Mouse (Mus musculus) CH12.LX (cell line): ENCODE measurements around the gene Tpx2. TPM values are rescaled to one million over a fixed set of nuclear protein-coding genes. Genes with fewer than 3 reads are reported as not detected.

Experiments used
- DNase-seq: peaks from one replicate; pipeline ENCODE4 v3.0.0-alpha.2; 2013; ENCODE audit errors: extremely low read depth
- H3K27ac ChIP-seq: 2 replicates; pipeline ENCODE4 v1.5.1; 2012; ENCODE audit warnings: low read depth, mild to moderate bottlenecking, control low read depth, moderate library complexity; ENCODE audit not compliant: insufficient read depth
- H3K27me3 ChIP-seq: replicated peaks from 2 replicates; pipeline ENCODE3; 2012; ENCODE audit warnings: inconsistent platforms
- H3K36me3 ChIP-seq, 2 experiments: replicated peaks in 1 of 2; 2 replicates each; pipeline versions ENCODE3 to v1.6.1; 2012; ENCODE audit warnings: inconsistent platforms in 1 of 2, low read length in 1 of 2, mild to moderate bottlenecking in 1 of 2, mixed read lengths in 1 of 2, moderate library complexity in 1 of 2; ENCODE audit not compliant: control insufficient read depth in 1 of 2, insufficient read depth in 1 of 2
- H3K4me1 ChIP-seq, 2 experiments: 2 replicates each; pipeline ENCODE4 v1.6.1; 2012; ENCODE audit warnings: inconsistent platforms in 1 of 2, moderate library complexity in 1 of 2; ENCODE audit not compliant: insufficient read depth in 2 of 2, control insufficient read depth in 1 of 2
- H3K4me2 ChIP-seq: 2 replicates; pipeline ENCODE4 v1.6.1; 2012; ENCODE audit warnings: low read depth, mild to moderate bottlenecking, control low read depth; ENCODE audit not compliant: poor library complexity, insufficient read depth, severe bottlenecking
- H3K4me3 ChIP-seq, 3 experiments: fragments of 150-350 bp in 1 of 3; sonication (generic) in 1 of 3; replicated peaks in 1 of 3; 2 replicates each; pipeline versions ENCODE3 to v1.5.1; 2011 to 2012; ENCODE audit warnings: low read depth in 2 of 3, low read length in 2 of 3, mild to moderate bottlenecking in 2 of 3, moderate library complexity in 2 of 3, control low read depth in 1 of 3, improper control_type of control experiment in 1 of 3, inconsistent platforms in 1 of 3, mixed read lengths in 1 of 3; ENCODE audit not compliant: poor library complexity in 1 of 3
- H3K79me2 ChIP-seq: replicated peaks from 2 replicates; pipeline ENCODE4 v1.6.1; 2012; ENCODE audit warnings: mild to moderate bottlenecking, moderate library complexity; ENCODE audit not compliant: control insufficient read depth, poor library complexity, insufficient read depth, severe bottlenecking; ENCODE audit errors: extremely low read depth
- H3K9ac ChIP-seq: 2 replicates; pipeline ENCODE4 v1.6.1; 2012; ENCODE audit warnings: low read depth, mild to moderate bottlenecking, control low read depth, moderate library complexity; ENCODE audit not compliant: insufficient read depth
- H3K9me3 ChIP-seq: replicated peaks from 2 replicates; pipeline ENCODE3; 2012; ENCODE audit warnings: low read length, inconsistent platforms, mixed read lengths
- BHLHE40 ChIP-seq: IDR thresholded peaks from 2 replicates; pipeline ENCODE4 v1.6.1; 2011; ENCODE audit warnings: mild to moderate bottlenecking, low read depth, low read length, improper control_type of control experiment
- CHD1 ChIP-seq: IDR thresholded peaks from 2 replicates; pipeline ENCODE4 v1.6.1; 2012; ENCODE audit warnings: low read depth, low read length, improper control_type of control experiment, inconsistent platforms
- CHD2 ChIP-seq: IDR thresholded peaks from 2 replicates; pipeline ENCODE4 v1.6.1; 2011; ENCODE audit warnings: low read length, improper control_type of control experiment
- CTCF ChIP-seq, 2 experiments: IDR thresholded peaks in 1 of 2; conservative IDR thresholded peaks in 1 of 2; 2 replicates each; pipeline ENCODE4 v1.5.1; 2011 to 2012; ENCODE audit warnings: low read depth in 2 of 2, low read length in 2 of 2, improper control_type of control experiment in 1 of 2, inconsistent platforms in 1 of 2, mild to moderate bottlenecking in 1 of 2, moderate library complexity in 1 of 2
- E2F4 ChIP-seq: IDR thresholded peaks from 2 replicates; pipeline ENCODE4 v1.6.1; 2011; ENCODE audit warnings: low read depth, low read length, improper control_type of control experiment; ENCODE audit not compliant: insufficient replicate concordance
- EP300 ChIP-seq: IDR thresholded peaks from 2 replicates; pipeline ENCODE4 v1.6.1; 2011; ENCODE audit warnings: low read length, improper control_type of control experiment
- HCFC1 ChIP-seq: IDR thresholded peaks from 2 replicates; pipeline ENCODE4 v1.6.1; 2012; ENCODE audit warnings: low read depth, mild to moderate bottlenecking, inconsistent platforms, low read length, improper control_type of control experiment
- IRF4 ChIP-seq: IDR thresholded peaks from 2 replicates; pipeline ENCODE4 v1.6.1; 2014; ENCODE audit warnings: low read depth, mild to moderate bottlenecking, inconsistent platforms, low read length, improper control_type of control experiment
- JUN ChIP-seq: IDR thresholded peaks from 2 replicates; pipeline ENCODE4 v1.6.1; 2011; ENCODE audit warnings: low read depth, mild to moderate bottlenecking, low read length, improper control_type of control experiment, moderate library complexity; ENCODE audit not compliant: insufficient read depth
- JUND ChIP-seq: conservative IDR thresholded peaks from 2 replicates; pipeline ENCODE4 v1.6.1; 2011; ENCODE audit warnings: low read depth, low read length, improper control_type of control experiment
- KAT2A ChIP-seq: IDR thresholded peaks from 2 replicates; pipeline ENCODE4 v1.6.1; 2012; ENCODE audit warnings: low read length, improper control_type of control experiment, inconsistent platforms; ENCODE audit not compliant: insufficient replicate concordance
- MAFK ChIP-seq: IDR thresholded peaks from 2 replicates; pipeline ENCODE4 v1.6.1; 2011; ENCODE audit warnings: low read length, improper control_type of control experiment; ENCODE audit not compliant: insufficient replicate concordance
- MAZ ChIP-seq: IDR thresholded peaks from 2 replicates; pipeline ENCODE4 v1.6.1; 2012; ENCODE audit warnings: low read depth, mild to moderate bottlenecking, inconsistent platforms, low read length, improper control_type of control experiment, moderate library complexity
- MEF2A ChIP-seq: IDR thresholded peaks from 2 replicates; pipeline ENCODE4 v1.6.1; 2014; ENCODE audit warnings: low read depth, mild to moderate bottlenecking, inconsistent platforms, low read length, improper control_type of control experiment, borderline replicate concordance
- MXI1 ChIP-seq: IDR thresholded peaks from 2 replicates; pipeline ENCODE4 v1.6.1; 2011; ENCODE audit warnings: mild to moderate bottlenecking, low read depth, low read length, improper control_type of control experiment
- MYC ChIP-seq: IDR thresholded peaks from 2 replicates; pipeline ENCODE4 v1.6.1; 2011; ENCODE audit warnings: low read depth, mild to moderate bottlenecking, improper control_type of control experiment, low read length
- NRF1 ChIP-seq: IDR thresholded peaks from 2 replicates; pipeline ENCODE4 v1.6.1; 2014; ENCODE audit warnings: low read depth, mild to moderate bottlenecking, inconsistent platforms, low read length, improper control_type of control experiment, moderate library complexity
- POLR2A ChIP-seq: IDR thresholded peaks from 2 replicates; pipeline ENCODE4 v1.6.1; 2011; ENCODE audit warnings: low read depth, mild to moderate bottlenecking, improper control_type of control experiment, low read length
- POLR2AphosphoS2 ChIP-seq: IDR thresholded peaks from 2 replicates; pipeline ENCODE4 v1.6.1; 2011; ENCODE audit warnings: low read depth, low read length, improper control_type of control experiment
- RAD21 ChIP-seq: IDR thresholded peaks from 2 replicates; pipeline ENCODE4 v1.6.1; 2011; ENCODE audit warnings: low read depth, mild to moderate bottlenecking, low read length, improper control_type of control experiment, moderate library complexity
- RCOR1 ChIP-seq: conservative IDR thresholded peaks from 2 replicates; pipeline ENCODE4 v1.6.1; 2012; ENCODE audit warnings: low read depth, mild to moderate bottlenecking, inconsistent platforms, low read length, improper control_type of control experiment
- SIN3A ChIP-seq: IDR thresholded peaks from 2 replicates; pipeline ENCODE4 v1.6.1; 2012; ENCODE audit warnings: low read length, improper control_type of control experiment, inconsistent platforms
- TBP ChIP-seq: conservative IDR thresholded peaks from 2 replicates; pipeline ENCODE4 v1.6.1; 2011; ENCODE audit warnings: low read depth, low read length, improper control_type of control experiment
- UBTF ChIP-seq: IDR thresholded peaks from 2 replicates; pipeline ENCODE4 v1.6.1; 2012; ENCODE audit warnings: low read depth, mild to moderate bottlenecking, inconsistent platforms, low read length, improper control_type of control experiment, moderate library complexity
- USF1 ChIP-seq: IDR thresholded peaks from 2 replicates; pipeline ENCODE4 v1.6.1; 2014; ENCODE audit warnings: low read depth, mild to moderate bottlenecking, inconsistent platforms, low read length, improper control_type of control experiment
- USF2 ChIP-seq: conservative IDR thresholded peaks from 2 replicates; pipeline ENCODE4 v1.6.1; 2011; ENCODE audit warnings: low read depth, low read length, improper control_type of control experiment
- ZC3H11A ChIP-seq: IDR thresholded peaks from 2 replicates; pipeline ENCODE4 v1.6.1; 2012; ENCODE audit warnings: low read depth, mild to moderate bottlenecking, inconsistent platforms, low read length, improper control_type of control experiment
- ZMIZ1 ChIP-seq: IDR thresholded peaks from 2 replicates; pipeline ENCODE4 v1.6.1; 2012; ENCODE audit warnings: low read depth, mild to moderate bottlenecking, inconsistent platforms, low read length, improper control_type of control experiment
- ZNF384 ChIP-seq: IDR thresholded peaks from 2 replicates; pipeline ENCODE4 v1.6.1; 2012; ENCODE audit warnings: low read depth, low read length, improper control_type of control experiment, inconsistent platforms
- dilution Hi-C: fragments of 300-500 bp; cut with MboI; formaldehyde crosslinking; loops from 2 replicates; pipeline ENCODE4 v1.14.3; 2020; ENCODE audit warnings: low sequenced_read_pairs; ENCODE audit not compliant: extremely low pct_unique_long_range_greater_than_20kb, extremely low pct_ligation_motif_present
- in situ Hi-C: fragments of 300-500 bp; cut with MboI; formaldehyde crosslinking; loops from 3 replicates; pipeline ENCODE4 v1.14.3; 2019; ENCODE audit warnings: low sequenced_read_pairs, low pct_ligation_motif_present, low pct_unique_long_range_greater_than_20kb, mixed read lengths
- polyA plus RNA-seq: library from polyadenylated mRNA; unstranded; fragments of >175 nt; gene quantifications from 2 replicates; pipeline ENCODE4 v1.2.1, GENCODE M21; 2012; ENCODE audit warnings: low read depth; ENCODE audit not compliant: insufficient read length
- total RNA-seq, 2 experiments: library from RNA; depleted of rRNA; stranded (reverse); fragments of 300-350 nt in 1 of 2; fragments of >200 nt in 1 of 2; gene quantifications; 2 replicates each; pipeline ENCODE4 v1.2.3; 2012 to 2014

Tpx2 gene
- total and polyA plus RNA-seq, 3 experiments: 66.1 to 127 (median 98.0) TPM

DNA sequence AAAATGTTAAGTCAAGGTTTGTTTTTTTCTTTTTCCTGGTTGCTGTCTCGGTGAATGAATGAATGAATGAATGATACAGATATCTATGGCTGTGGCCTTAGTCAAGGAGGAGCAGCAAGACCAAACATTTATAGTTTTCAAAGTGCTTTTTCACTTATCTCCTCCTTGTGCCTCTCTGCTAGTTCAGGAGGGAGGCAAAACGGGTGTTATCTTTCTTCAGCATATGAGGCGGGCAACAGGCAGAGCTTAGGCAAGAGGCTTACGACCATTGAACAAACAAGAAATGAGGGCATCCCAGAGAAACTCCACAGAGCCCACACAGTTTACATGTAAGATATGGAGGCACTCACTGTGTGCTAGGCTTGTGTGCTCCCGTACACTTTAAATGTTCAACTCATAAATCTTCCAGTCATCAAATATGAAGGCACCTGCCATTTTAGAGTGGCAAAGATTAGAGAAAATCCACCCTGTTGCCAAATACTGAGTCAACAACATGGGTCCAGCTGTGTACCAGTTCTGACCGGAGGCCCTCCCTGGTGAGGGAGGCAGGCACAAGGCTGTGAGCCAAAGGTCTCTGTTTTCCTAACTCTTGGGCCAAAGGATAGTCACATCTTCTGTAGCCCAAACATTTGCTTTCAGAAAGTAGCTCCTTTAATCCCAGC, 33.4 kb upstream of the Tpx2 start:
- H3K9me3 ChIP-seq: peaks cover 5% of the 10 kb centered on the region
- no peak for TF ChIP-seq RAD21
- TF ChIP-seq ZNF384: 0 out of 2 replicates have a peak, but pooled peaks have one; percentile 4
- H3K4me1 ChIP-seq: peaks cover 50 to 94% of the 10 kb centered on the region in 2 experiments
- in situ Hi-C loops (no loop called here), dilution Hi-C loops (no loop called here)
- H3K4me2 ChIP-seq: no peak overlapping the region; the same call in 1 of the 2 replicates
- H3K9ac ChIP-seq: no peak overlapping the region
- H3K36me3 ChIP-seq: peaks cover 24 to 54% of the 10 kb centered on the region in 2 experiments
- peak overlapping the region; percentile 18; the same call in 1 of the 2 replicates for H3K27ac ChIP-seq
- no peak for DNase-seq
- no peaks in the 10 kb centered on the region for H3K27me3 ChIP-seq
- peaks cover 97% of the 10 kb centered on the region for H3K79me2 ChIP-seq
- H3K4me3 ChIP-seq: no peak overlapping the region

DNA sequence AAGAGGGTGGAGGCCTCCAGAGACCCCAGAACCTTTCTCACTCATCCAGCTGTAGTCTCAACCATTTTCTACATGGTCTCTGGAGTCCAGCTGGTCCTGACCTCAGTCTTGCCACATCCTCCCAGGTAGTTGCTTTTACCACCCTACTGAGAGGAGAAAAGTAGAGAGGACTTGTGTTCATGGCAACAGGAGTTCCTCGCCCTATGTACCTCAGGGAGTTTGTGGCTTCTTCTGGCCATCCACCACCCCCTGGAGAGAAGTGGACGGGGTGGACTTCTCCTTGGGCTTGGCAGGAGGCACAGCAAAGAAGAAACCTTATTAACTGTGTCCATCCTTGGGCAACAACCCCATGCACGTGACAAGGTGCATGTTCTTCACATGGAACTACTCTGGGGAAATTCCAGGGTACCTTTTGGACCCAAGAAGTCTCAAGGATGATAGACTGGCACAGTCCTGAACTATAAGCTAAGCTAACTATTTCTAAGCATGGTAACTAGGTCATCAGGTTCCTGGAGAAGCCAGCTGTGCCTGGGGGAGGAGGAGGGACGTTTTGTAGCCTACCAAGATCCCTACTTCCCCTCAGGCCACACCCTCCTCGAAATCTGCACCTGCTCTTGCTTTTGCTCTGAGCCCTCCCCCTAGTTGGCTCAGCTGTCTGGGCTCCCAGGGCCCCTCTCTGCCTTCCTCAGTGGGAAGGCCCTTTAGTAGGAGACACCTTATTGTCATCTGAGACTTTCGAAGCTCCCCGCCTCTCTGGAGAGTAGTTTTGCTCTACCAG, 31.7 kb upstream of the Tpx2 start:
- Histone ChIP-seq H3K4me3 (peak overlapping the region in 1 of 3 experiments; percentile 1), H3K9me3 (peaks cover 11% of the 10 kb centered on the region), H3K4me2 (peak overlapping the region; percentile 62), H3K79me2 (peaks cover 99% of the 10 kb centered on the region), H3K27ac (peak overlapping the region; percentile 85), H3K36me3 (peaks cover 41 to 67% of the 10 kb centered on the region in 2 experiments), H3K9ac (peak overlapping the region; percentile 10; the same call in 1 of the 2 replicates), H3K27me3 (no peaks in the 10 kb centered on the region), H3K4me1 (peaks cover 59 to 87% of the 10 kb centered on the region in 2 experiments)
- in situ Hi-C loops: loop anchor here (5.0 kb wide), 1 partner anchor 34 kb away; no protein-coding TSS in a partner anchor
- dilution Hi-C loops: no loop called here
- peak; percentile 75 for DNase-seq
- TF ChIP-seq KAT2A: no peak
- TF ChIP-seq ZNF384: no peak; the same call in 1 of the 2 replicates
- TF ChIP-seq UBTF: no peak
- TF ChIP-seq MAZ: peak; percentile 80; the same call in 1 of the 2 replicates
- no peak; the same call in 1 of the 2 replicates for TF ChIP-seq POLR2A
- 0 out of 2 replicates have a peak, but pooled peaks have one; percentile 37 for TF ChIP-seq NRF1
- no peak; the same call in 1 of the 2 replicates for TF ChIP-seq RCOR1
- TF ChIP-seq MAFK: no peak
- TF ChIP-seq SIN3A: peak; percentile 82
- no peak for TF ChIP-seq CTCF (conservative IDR thresholded peaks at IDR 0.05 in 1 of 2, IDR thresholded peaks at IDR 0.05 in 1 of 2; ENCODE audit: low read depth in 2 of 2, low read length in 2 of 2)
- peak; percentile 79 for TF ChIP-seq IRF4
- TF ChIP-seq EP300: peak; percentile 76
- TF ChIP-seq ZC3H11A: no peak
- peak; percentile 81 for TF ChIP-seq CHD2
- no peak; the same call in 1 of the 2 replicates for TF ChIP-seq CHD1
- peak; percentile 50; the same call in 1 of the 2 replicates for TF ChIP-seq MXI1
- no peak for TF ChIP-seq E2F4
- no peak for TF ChIP-seq USF2
- no peak for TF ChIP-seq ZMIZ1
- no peak for TF ChIP-seq JUN
- no peak; the same call in 1 of the 2 replicates for TF ChIP-seq HCFC1
- no peak for TF ChIP-seq USF1
- peak; percentile 82 for TF ChIP-seq BHLHE40
- TF ChIP-seq POLR2AphosphoS2: 0 out of 2 replicates have a peak, but pooled peaks have one; percentile 16
- no peak for TF ChIP-seq MYC
- TF ChIP-seq TBP: no peak
- TF ChIP-seq MEF2A: peak; percentile 69
- TF ChIP-seq JUND: no peak
